Mouse (Mus musculus) adrenal gland, adult (tissue): ENCODE measurements around the gene Clec10a.

Source experiments
- DNase-seq, 2 experiments: peaks; one replicate each; pipeline ENCODE4 v3.0.0; 2022 to 2023; ENCODE audit warnings: low spot score in 1 of 2; ENCODE audit not compliant: inconsistent age in 2 of 2

Clec10a gene

GRCm38 (mm10) chr11:70214856-70215209, 58.8 kb downstream of the Clec10a start:
- DNase-seq, result no peak

GRCm38 (mm10) chr11:70215301-70215700, 59.3 kb downstream of the Clec10a start:
- peak in 1 of 2 experiments; percentile 49 for DNase-seq

- peak in 1 of 2 experiments; percentile 19 for DNase-seq
Observed at GRCm38 (mm10) chr11:70216103-70216502, 60.1 kb downstream of the Clec10a start.

GRCm38 (mm10) chr11:70218039-70218438, 62.0 kb downstream of the Clec10a start:
- peak in 1 of 2 experiments; percentile 35 for DNase-seq

- DNase-seq, result peak; percentile 55 to 78
Observed at GRCm38 (mm10) chr11:70218741-70219470, 62.9 kb downstream of the Clec10a start.

- no peak for DNase-seq
Observed at GRCm38 (mm10) chr11:70219873-70220272, 63.9 kb downstream of the Clec10a start.

GRCm38 (mm10) chr11:70220323-70220722, 64.3 kb downstream of the Clec10a start:
- no peak for DNase-seq
